ENCODE assay signal across 8 mouse cellular contexts in the genomic region with DNA sequence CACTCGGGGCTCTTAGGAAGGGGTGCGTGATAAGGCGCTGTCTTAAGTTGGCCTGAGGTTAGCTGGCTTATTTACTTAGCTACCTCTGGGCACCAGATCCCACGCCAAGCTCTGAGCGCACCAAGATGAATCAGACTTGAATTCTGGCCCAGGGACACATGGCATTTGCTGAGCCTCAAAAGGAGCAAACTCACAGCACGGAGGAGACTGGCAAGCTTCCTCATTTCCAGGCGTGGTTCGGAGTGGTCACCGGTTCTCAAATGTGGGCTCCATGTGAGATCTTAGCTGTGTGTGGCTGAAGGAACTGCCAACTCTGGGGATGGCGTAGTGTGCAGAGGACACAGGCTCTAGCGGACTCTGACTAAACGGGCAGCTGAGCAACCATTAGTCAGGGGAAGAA. TPM values are rescaled to one million over a fixed set of nuclear protein-coding genes. Genes with fewer than 3 reads are reported as not detected.
DNase-seq lines count a peak whose midpoint lies in the region; ATAC-seq and TF ChIP-seq lines count a peak whose summit lies in the region.

No protein-coding gene starts in this region.

- H3K4me3 ChIP-seq in erythroblast, embryonic 14.5 days (replicated peaks): peak overlapping the region; percentile 87
- H3K4me3 ChIP-seq in heart, embryonic 14.5 days (ENCODE audit: control insufficient read depth in 1 of 2, insufficient read depth in 1 of 2, low read depth in 1 of 2, low read length in 2 of 2): peak overlapping the region; percentile 10 to 84
- H3K4me3 ChIP-seq in kidney, postnatal 0 days (replicated peaks; ENCODE audit: low read depth, low read length): peak overlapping the region; percentile 85; the same call in 1 of the 2 replicates
- peak overlapping the region; percentile 63 for H3K4me3 ChIP-seq in neural tube, embryonic 15.5 days (replicated peaks)

- ATAC-seq in heart, embryonic 14.5 days (ENCODE audit: insufficient number of reproducible peaks, insufficient read depth, low FRiP score, low read depth): no peak
- no peak for ATAC-seq in kidney, postnatal 0 days (replicated peaks; ENCODE audit: low FRiP score, low read depth)
- no peak for ATAC-seq in neural tube, embryonic 15.5 days (ENCODE audit: low FRiP score)

- WGBS in heart, embryonic 14.5 days: 50% methylated on average over 12 of the region's 12 CpGs
- 62% methylated on average over 12 of the region's 12 CpGs for WGBS in kidney, postnatal 0 days
- 64% methylated on average over 12 of the region's 12 CpGs for WGBS in neural tube, embryonic 15.5 days

- H3K4me2 ChIP-seq in heart, embryonic 14.5 days (ENCODE audit: low read length): peak overlapping the region; percentile 89
- peak overlapping the region; percentile 92 for H3K4me2 ChIP-seq in kidney, postnatal 0 days (ENCODE audit: low read length)
- H3K4me2 ChIP-seq in neural tube, embryonic 15.5 days: peak overlapping the region; percentile 75

- DNase-seq in B cell, adult 2 months: peak; percentile 36 to 38
- peak; percentile 69 for DNase-seq in adrenal gland, postnatal 10 days
- peak; percentile 2 for DNase-seq in kidney, postnatal 0 days (ENCODE audit: low spot score)
- peak; percentile 67 to 73 for DNase-seq in lung, adult 18-20 months
- no peak for DNase-seq in ovary, postnatal 10 days (ENCODE audit: low spot score)

- no peak for TF ChIP-seq CTCF in kidney, postnatal 0 days (IDR thresholded peaks at IDR 0.05; ENCODE audit: low read depth)

- peak overlapping the region; percentile 92 for H3K9ac ChIP-seq in heart, embryonic 14.5 days (ENCODE audit: low read length)
- 0 out of 2 replicates have a peak overlapping the region, but pooled peaks have one; percentile 71 for H3K9ac ChIP-seq in kidney, postnatal 0 days (ENCODE audit: low read depth, low read length)
- peak overlapping the region; percentile 30; the same call in 1 of the 2 replicates for H3K9ac ChIP-seq in neural tube, embryonic 15.5 days (replicated peaks)

- H3K9me3 ChIP-seq in erythroblast, embryonic 14.5 days (ENCODE audit: control insufficient read depth, low read length): no peaks in the 10 kb centered on the region
- 0 out of 2 replicates have a peak, but pooled peaks cover 3% of the 10 kb centered on the region for H3K9me3 ChIP-seq in heart, embryonic 14.5 days (ENCODE audit: control insufficient read depth, low read length)
- H3K9me3 ChIP-seq in kidney, postnatal 0 days (replicated peaks; ENCODE audit: low read length): no peaks in the 10 kb centered on the region
- H3K9me3 ChIP-seq in neural tube, embryonic 15.5 days (replicated peaks): no peaks in the 10 kb centered on the region

- peak overlapping the region in 1 of 2 experiments; percentile 31; a peak in 2 of 4 replicates for H3K27ac ChIP-seq in heart, embryonic 14.5 days (replicated peaks in 1 of 2; ENCODE audit: control insufficient read depth in 1 of 2, insufficient read depth in 1 of 2, low read depth in 2 of 2, low read length in 2 of 2)
- H3K27ac ChIP-seq in kidney, postnatal 0 days: no peak overlapping the region
- H3K27ac ChIP-seq in neural tube, embryonic 15.5 days (replicated peaks): no peak overlapping the region

- H3K27me3 ChIP-seq in erythroblast, embryonic 14.5 days (ENCODE audit: control insufficient read depth): no peaks in the 10 kb centered on the region
- no peaks in the 10 kb centered on the region for H3K27me3 ChIP-seq in heart, embryonic 14.5 days (ENCODE audit: control insufficient read depth, insufficient read depth, low read length)
- H3K27me3 ChIP-seq in kidney, postnatal 0 days (ENCODE audit: insufficient read depth, low read length): no peaks in the 10 kb centered on the region
- no peaks in the 10 kb centered on the region for H3K27me3 ChIP-seq in neural tube, embryonic 15.5 days (replicated peaks)

- peaks cover 75% of the 10 kb centered on the region for H3K4me1 ChIP-seq in erythroblast, embryonic 14.5 days (ENCODE audit: control insufficient read depth)
- H3K4me1 ChIP-seq in heart, embryonic 14.5 days (ENCODE audit: control insufficient read depth in 2 of 2, insufficient read depth in 2 of 2, low read length in 2 of 2): peaks cover 9 to 38% of the 10 kb centered on the region in 2 experiments
- peaks cover 7% of the 10 kb centered on the region; the same call in 1 of the 2 replicates for H3K4me1 ChIP-seq in kidney, postnatal 0 days (replicated peaks; ENCODE audit: insufficient read depth, low read length)
- H3K4me1 ChIP-seq in neural tube, embryonic 15.5 days: peaks cover 23% of the 10 kb centered on the region

- H3K36me3 ChIP-seq in erythroblast, embryonic 14.5 days (ENCODE audit: control insufficient read depth): peaks cover 28% of the 10 kb centered on the region
- H3K36me3 ChIP-seq in heart, embryonic 14.5 days (ENCODE audit: control insufficient read depth, insufficient read depth, low read length): peaks cover 12% of the 10 kb centered on the region
- no peaks in the 10 kb centered on the region for H3K36me3 ChIP-seq in kidney, postnatal 0 days (ENCODE audit: insufficient read depth, low read length)
- H3K36me3 ChIP-seq in neural tube, embryonic 15.5 days: peaks cover 4% of the 10 kb centered on the region; the same call in 1 of the 2 replicates

RNA-seq across cellular contexts. Expression of gene Arl6ip5, which starts 1.5 kb away (rescaled TPM):
- 10 to 100 TPM; 79.0 to 91.6 TPM for total RNA-seq in adrenal gland, postnatal 10 days (2021)
- polyA plus RNA-seq in erythroblast, embryonic 14.5 days (2012): 1.9 TPM in 2 replicates
- polyA plus RNA-seq in heart, embryonic 14.5 days (2014; fragmentation: Nextera tagmentation; extraction: Ambion mirVana): 57.9 and 65.1 TPM in 2 replicates
- polyA plus RNA-seq in kidney, postnatal 0 days (2015; fragmentation: Nextera tagmentation; extraction: Ambion mirVana): 64.9 and 72.3 TPM in 2 replicates
- polyA plus RNA-seq in neural tube, embryonic 15.5 days (2015; fragmentation: Nextera tagmentation; extraction: Ambion mirVana): 137 and 143 TPM in 2 replicates

RNA-seq across cellular contexts. Expression of gene Uba3, which starts 6.5 kb away (rescaled TPM):
- 10 to 100 TPM; 59.4 to 66.5 TPM for total RNA-seq in adrenal gland, postnatal 10 days (2021)
- 0.89 and 1.0 TPM in 2 replicates for polyA plus RNA-seq in erythroblast, embryonic 14.5 days (2012)
- 74.4 and 76.3 TPM in 2 replicates for polyA plus RNA-seq in heart, embryonic 14.5 days (2014; fragmentation: Nextera tagmentation; extraction: Ambion mirVana)
- 57.1 TPM in 2 replicates for polyA plus RNA-seq in kidney, postnatal 0 days (2015; fragmentation: Nextera tagmentation; extraction: Ambion mirVana)
- 82.6 and 84.8 TPM in 2 replicates for polyA plus RNA-seq in neural tube, embryonic 15.5 days (2015; fragmentation: Nextera tagmentation; extraction: Ambion mirVana)

RNA-seq across cellular contexts. Expression of gene Tmf1, which starts 33.1 kb away (rescaled TPM):
- 10 to 100 TPM; 37.0 to 43.5 TPM for total RNA-seq in adrenal gland, postnatal 10 days (2021)
- 0.24 and 0.32 TPM in 2 replicates for polyA plus RNA-seq in erythroblast, embryonic 14.5 days (2012)
- polyA plus RNA-seq in heart, embryonic 14.5 days (2014; fragmentation: Nextera tagmentation; extraction: Ambion mirVana): 22.7 and 25.1 TPM in 2 replicates
- polyA plus RNA-seq in kidney, postnatal 0 days (2015; fragmentation: Nextera tagmentation; extraction: Ambion mirVana): 48.6 and 50.7 TPM in 2 replicates
- polyA plus RNA-seq in neural tube, embryonic 15.5 days (2015; fragmentation: Nextera tagmentation; extraction: Ambion mirVana): 37.5 and 37.8 TPM in 2 replicates

RNA-seq across cellular contexts. Expression of gene Lmod3, which starts 40.6 kb away (rescaled TPM):
- total RNA-seq in adrenal gland, postnatal 10 days (2021): 10 to 100 TPM in 1 of 2 experiments, 1 to 10 TPM in 1; 3.1 to 17.1 TPM
- polyA plus RNA-seq in erythroblast, embryonic 14.5 days (2012): not detected in 2 replicates
- polyA plus RNA-seq in heart, embryonic 14.5 days (2014; fragmentation: Nextera tagmentation; extraction: Ambion mirVana): 21.7 and 23.0 TPM in 2 replicates
- polyA plus RNA-seq in kidney, postnatal 0 days (2015; fragmentation: Nextera tagmentation; extraction: Ambion mirVana): 0.31 and 0.36 TPM in 2 replicates
- polyA plus RNA-seq in neural tube, embryonic 15.5 days (2015; fragmentation: Nextera tagmentation; extraction: Ambion mirVana): 0.61 and 0.63 TPM in 2 replicates

Comparison
In these comparisons a context has a peak if more than half of its experiments do, and no peak if none do; other contexts are left out.
1. H3K9ac ChIP-seq: peak in every context shown above with its lines; median percentile 92 in heart, embryonic 14.5 days; 71 in kidney, postnatal 0 days; 30 in neural tube, embryonic 15.5 days.
2. RNA of gene Arl6ip5, which starts 1.5 kb away (polyA plus RNA-seq): 137 to 143 TPM in neural tube, embryonic 15.5 days, 64.9 to 72.3 TPM in kidney, postnatal 0 days and 57.9 to 65.1 TPM in heart, embryonic 14.5 days; 1.9 TPM in erythroblast, embryonic 14.5 days; every median in the first group is over 10 times any median in the second.
3. RNA of gene Uba3, which starts 6.5 kb away (polyA plus RNA-seq): 82.6 to 84.8 TPM in neural tube, embryonic 15.5 days, 74.4 to 76.3 TPM in heart, embryonic 14.5 days and 57.1 TPM in kidney, postnatal 0 days; 0.89 to 1.0 TPM in erythroblast, embryonic 14.5 days; every median in the first group is over 10 times any median in the second.
4. RNA of gene Tmf1, which starts 33.1 kb away (polyA plus RNA-seq): 48.6 to 50.7 TPM in kidney, postnatal 0 days, 37.5 to 37.8 TPM in neural tube, embryonic 15.5 days and 22.7 to 25.1 TPM in heart, embryonic 14.5 days; 0.24 to 0.32 TPM in erythroblast, embryonic 14.5 days; every median in the first group is over 10 times any median in the second.
5. Peak in every context shown above with its lines, with median percentiles within 50 percentile points of each other: H3K4me3 ChIP-seq and H3K4me2 ChIP-seq.